Mouse (Mus musculus) midbrain, embryonic 16.5 days (tissue): ENCODE data around the gene 4930550C14Rik. TPM values are rescaled to one million over a fixed set of nuclear protein-coding genes. Genes with fewer than 3 reads are reported as not detected.
A peak's percentile ranks its signal among the peaks of the same experiment; 100 is the strongest.

Experiments used
- ATAC-seq: fragments of 200-750 bp; cut with Nextera tagmentation; 2 replicates; pipeline ENCODE4 v1.8.0; 2017; ENCODE audit warnings: moderate TSS enrichment
- H3K27ac ChIP-seq: fragments of 300-500 bp; sonication (generic); 2 replicates; pipeline ENCODE4 v1.5.1; 2014; ENCODE audit warnings: mild to moderate bottlenecking, low read length, mixed read lengths
- H3K27me3 ChIP-seq: fragments of 300-500 bp; sonication (generic); 2 replicates; pipeline ENCODE4 v1.6.1; 2014; ENCODE audit warnings: low read depth, low read length, mixed read lengths; ENCODE audit not compliant: control insufficient read depth, insufficient read depth
- H3K36me3 ChIP-seq: fragments of 300-500 bp; sonication (generic); 2 replicates; pipeline ENCODE4 v1.6.1; 2014; ENCODE audit warnings: mild to moderate bottlenecking, low read length, moderate library complexity, mixed read lengths; ENCODE audit not compliant: control insufficient read depth, insufficient read depth
- H3K4me1 ChIP-seq: fragments of 300-500 bp; sonication (generic); 2 replicates; pipeline ENCODE4 v1.6.1; 2014; ENCODE audit warnings: mild to moderate bottlenecking, low read length, mixed read lengths; ENCODE audit not compliant: control insufficient read depth, insufficient read depth
- H3K4me2 ChIP-seq: fragments of 300-500 bp; sonication (generic); 2 replicates; pipeline ENCODE4 v1.6.1; 2014; ENCODE audit warnings: mild to moderate bottlenecking, low read length, mixed read lengths
- H3K4me3 ChIP-seq: fragments of 300-500 bp; sonication (generic); 2 replicates; pipeline ENCODE4 v1.5.1; 2014; ENCODE audit warnings: low read depth, mild to moderate bottlenecking, low read length, moderate library complexity, mixed read lengths
- H3K9ac ChIP-seq: fragments of 300-500 bp; sonication (generic); 2 replicates; pipeline ENCODE4 v1.6.1; 2014; ENCODE audit warnings: low read depth, low read length, mixed read lengths
- H3K9me3 ChIP-seq: fragments of 300-500 bp; sonication (generic); replicated peaks from 2 replicates; pipeline ENCODE4 v1.6.1; 2014; ENCODE audit warnings: mild to moderate bottlenecking, low read length, mixed read lengths; ENCODE audit not compliant: control insufficient read depth, poor library complexity, severe bottlenecking
- WGBS: fragments of 180-500 bp; shearing (Covaris S2); extraction: QIAGEN DNeasy Blood & Tissue Kit; methylation state at CpG from one replicate; pipeline ENCODE4 v1.1.7; 2014; 5-methylcytosine and 5-hydroxymethylcytosine counted together
- polyA plus RNA-seq: library from polyadenylated mRNA; unstranded; fragments of >200 nt; fragmentation: Nextera tagmentation; extraction: Ambion mirVana; gene quantifications from 2 replicates; pipeline ENCODE4 v1.2.1, GENCODE M21; 2015

Gene 4930550C14Rik
- polyA plus RNA-seq, 1 experiment from 2014 or later, result 0.28 TPM

DNA sequence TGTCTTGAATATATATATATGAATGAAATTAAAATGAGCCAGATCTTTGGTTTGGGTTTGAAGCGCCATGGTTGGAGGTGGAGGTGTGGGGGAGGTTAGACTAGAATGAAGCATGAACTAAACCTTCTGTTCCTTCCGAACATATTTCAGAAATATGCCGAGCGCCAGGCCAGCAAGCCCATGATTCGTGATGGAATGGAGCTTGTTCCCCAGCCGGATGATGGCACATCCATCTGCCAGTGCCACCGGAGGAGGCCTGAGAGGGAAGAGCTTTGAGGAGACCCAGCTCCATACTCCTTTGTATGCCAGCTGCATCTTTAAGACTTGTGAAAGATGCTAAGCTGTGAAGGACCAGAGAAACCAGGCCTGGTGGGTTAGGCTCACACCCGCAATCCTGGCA, 2.6 kb upstream of the 4930550C14Rik start:
- H3K4me1 ChIP-seq, result 0 out of 2 replicates have a peak, but pooled peaks cover 3% of the 10 kb centered on the region
- H3K27me3 ChIP-seq, result no peaks in the 10 kb centered on the region
- WGBS, result 95% methylated on average over 8 of the region's 8 CpGs

GRCm38 (mm10) chr9:53400696-53401095, 1.4 kb upstream of the 4930550C14Rik start:
- Histone ChIP-seq H3K9ac (no peak overlapping the region), H3K27me3 (no peaks in the 10 kb centered on the region), H3K4me2 (no peak overlapping the region), H3K9me3 (no peaks in the 10 kb centered on the region), H3K27ac (no peak overlapping the region), H3K4me1 (peaks cover 5% of the 10 kb centered on the region), H3K36me3 (no peaks in the 10 kb centered on the region), H3K4me3 (no peak overlapping the region)
- ATAC-seq, result no peak
- 88% methylated on average over 4 of the region's 4 CpGs for WGBS

More for the DNA sequence above, 2.6 kb upstream of the 4930550C14Rik start:
- H3K9ac ChIP-seq, result no peak overlapping the region
- H3K9me3 ChIP-seq, result no peaks in the 10 kb centered on the region
- no peak for ATAC-seq
- H3K27ac ChIP-seq, result no peak overlapping the region
- H3K36me3 ChIP-seq, result no peaks in the 10 kb centered on the region
- H3K4me2 ChIP-seq, result no peak overlapping the region
- H3K4me3 ChIP-seq, result no peak overlapping the region

- H3K9ac ChIP-seq, result no peak overlapping the region
- H3K4me2 ChIP-seq, result no peak overlapping the region
- WGBS, result 93% methylated on average over 8 of the region's 8 CpGs
Observed at GRCm38 (mm10) chr9:53401146-53401545, 979 bp upstream of the 4930550C14Rik start.

GRCm38 (mm10) chr9:53402991-53403390, 866 bp downstream of the 4930550C14Rik start:
- no peak overlapping the region for H3K4me3 ChIP-seq
- WGBS, result 74% methylated on average over 8 of the region's 8 CpGs
- no peaks in the 10 kb centered on the region for H3K9me3 ChIP-seq
- no peak for ATAC-seq
- no peak overlapping the region for H3K9ac ChIP-seq
- H3K4me1 ChIP-seq, result peaks cover 9% of the 10 kb centered on the region
- H3K27me3 ChIP-seq, result no peaks in the 10 kb centered on the region
- H3K27ac ChIP-seq, result no peak overlapping the region
- no peak overlapping the region for H3K4me2 ChIP-seq
- H3K36me3 ChIP-seq, result no peaks in the 10 kb centered on the region

More at GRCm38 (mm10) chr9:53401146-53401545, 979 bp upstream of the 4930550C14Rik start:
- Histone ChIP-seq H3K9me3 (no peaks in the 10 kb centered on the region), H3K4me3 (no peak overlapping the region), H3K4me1 (peaks cover 9% of the 10 kb centered on the region), H3K36me3 (no peaks in the 10 kb centered on the region), H3K27ac (no peak overlapping the region), H3K27me3 (no peaks in the 10 kb centered on the region)
- ATAC-seq, result no peak

DNA sequence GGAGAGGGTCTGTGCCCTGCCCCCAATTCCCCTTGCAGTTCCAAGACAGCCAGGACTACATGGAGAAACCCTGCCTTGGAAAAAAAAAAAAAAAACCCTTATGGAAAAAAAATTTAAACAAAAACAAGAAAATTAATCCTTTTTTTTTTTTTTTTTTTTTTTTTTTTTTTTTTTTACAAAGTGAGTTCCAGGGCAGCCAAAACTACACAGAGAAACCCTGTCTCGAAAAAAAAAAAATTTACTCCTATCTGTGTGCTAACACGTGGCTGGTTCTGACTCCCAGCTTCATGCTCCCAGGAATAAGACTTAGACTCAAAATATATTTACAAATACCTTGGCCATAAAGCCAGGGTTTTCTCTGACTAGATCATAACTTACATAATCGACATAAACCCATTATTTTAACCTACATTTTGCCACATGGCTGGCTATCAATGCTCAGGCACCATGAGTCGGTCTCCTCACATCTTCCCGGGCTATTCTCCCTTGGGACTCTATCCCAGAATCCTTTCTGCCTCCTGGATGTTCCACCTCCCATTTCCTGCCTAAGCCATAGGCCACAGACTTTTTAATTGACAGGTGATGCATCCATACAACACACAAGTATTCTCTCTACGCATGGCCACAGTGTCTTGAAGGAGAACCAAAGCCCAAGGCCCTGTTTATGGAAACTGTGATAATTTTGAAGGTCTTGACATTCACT, 2.1 kb downstream of the 4930550C14Rik start:
- peaks cover 9% of the 10 kb centered on the region for H3K4me1 ChIP-seq
- no peak overlapping the region for H3K4me3 ChIP-seq
- H3K9ac ChIP-seq, result no peak overlapping the region
- H3K27ac ChIP-seq, result peak overlapping the region; percentile 93
- H3K27me3 ChIP-seq, result no peaks in the 10 kb centered on the region
- 0 out of 2 replicates have a peak, but pooled peaks have one; percentile 51 for ATAC-seq
- H3K36me3 ChIP-seq, result no peaks in the 10 kb centered on the region
- peak overlapping the region; percentile 65 for H3K4me2 ChIP-seq
- WGBS, result 76% methylated on average over 6 of the region's 6 CpGs
- no peaks in the 10 kb centered on the region for H3K9me3 ChIP-seq

- Histone ChIP-seq H3K4me1 (peaks cover 9% of the 10 kb centered on the region), H3K4me2 (peak overlapping the region; percentile 65), H3K9ac (peak overlapping the region; percentile 63), H3K36me3 (no peaks in the 10 kb centered on the region), H3K4me3 (peak overlapping the region; percentile 41), H3K27me3 (no peaks in the 10 kb centered on the region), H3K9me3 (no peaks in the 10 kb centered on the region), H3K27ac (peak overlapping the region; percentile 93)
- WGBS, result 18% methylated on average over 21 of the region's 21 CpGs
- peak; percentile 97 for ATAC-seq
Observed at GRCm38 (mm10) chr9:53404753-53405722, 2.9 kb downstream of the 4930550C14Rik start.

GRCm38 (mm10) chr9:53408548-53408947, 6.4 kb downstream of the 4930550C14Rik start:
- H3K4me3 ChIP-seq, result no peak overlapping the region
- H3K9ac ChIP-seq, result no peak overlapping the region

DNA sequence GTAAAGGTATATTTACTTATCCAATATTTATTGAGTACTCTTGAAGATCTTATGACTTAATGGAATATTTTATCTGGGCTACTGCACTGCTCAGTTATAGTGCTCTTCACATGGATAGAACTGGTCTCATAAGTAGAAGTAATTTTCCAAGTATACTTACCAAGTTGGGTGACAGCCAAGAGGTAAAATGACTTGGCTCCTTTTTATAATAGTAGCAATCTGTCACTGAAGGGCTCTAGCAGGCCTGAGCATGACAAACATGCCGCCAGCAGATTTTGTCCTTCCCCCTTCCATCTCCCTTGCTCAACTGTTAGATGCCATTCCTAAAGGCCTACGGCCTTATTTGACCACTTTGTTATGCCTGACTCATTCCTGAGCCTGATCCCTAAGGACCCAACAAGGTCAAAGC, 6.8 kb downstream of the 4930550C14Rik start:
- Histone ChIP-seq H3K27me3 (no peaks in the 10 kb centered on the region), H3K36me3 (no peaks in the 10 kb centered on the region), H3K4me1 (peaks cover 9% of the 10 kb centered on the region), H3K4me2 (no peak overlapping the region), H3K27ac (no peak overlapping the region), H3K9me3 (no peaks in the 10 kb centered on the region), H3K4me3 (no peak overlapping the region), H3K9ac (no peak overlapping the region)
- no peak for ATAC-seq
- 78% methylated on average over 2 of the region's 2 CpGs for WGBS

More at GRCm38 (mm10) chr9:53408548-53408947, 6.4 kb downstream of the 4930550C14Rik start:
- Histone ChIP-seq H3K9me3 (no peaks in the 10 kb centered on the region), H3K27ac (no peak overlapping the region), H3K27me3 (no peaks in the 10 kb centered on the region), H3K4me1 (peaks cover 9% of the 10 kb centered on the region), H3K36me3 (no peaks in the 10 kb centered on the region), H3K4me2 (no peak overlapping the region)
- no peak for ATAC-seq
- WGBS, result 87% methylated on average over 4 of the region's 4 CpGs
